Mouse (Mus musculus): ENCODE measurements around the gene Git1.

GRCm38 (mm10) chr11:77485229-77485628 is 8.1 kb upstream of the Git1 start:
- TF ChIP-seq CTCF (IDR thresholded peaks at IDR 0.05) (no peak), POLR2A (IDR thresholded peaks at IDR 0.05; ENCODE audit: insufficient read depth, low read depth, low read length) (no peak), EP300 (IDR thresholded peaks at IDR 0.05; ENCODE audit: insufficient read depth, low read depth, low read length) (no peak)
